Mouse (Mus musculus) heart, embryonic 13.5 days (tissue): ENCODE measurements at regions not wholly inside any gene's neighbourhood (a gene's known extent, or its start where the extent isn't known, plus 50 kb on each side); places are given as distances from the start of the nearest gene placed in this dataset.
"Not testable (repeated sequence)": the region's sequence is repeated elsewhere in the genome, so short reads cannot be mapped to it uniquely, and the experiment has no call there.

Experiments used
- ATAC-seq: fragments of 200-750 bp; cut with Nextera tagmentation; 2 replicates; pipeline ENCODE4 v1.8.0; 2017; ENCODE audit warnings: moderate TSS enrichment; ENCODE audit not compliant: insufficient number of reproducible peaks, low FRiP score, low TSS enrichment; ENCODE audit errors: extremely low read depth
- H3K27ac ChIP-seq: fragments of 300-500 bp; sonication (generic); replicated peaks from 2 replicates; pipeline ENCODE4 v1.5.1; 2015; ENCODE audit warnings: moderate library complexity, mild to moderate bottlenecking, inconsistent platforms
- H3K27me3 ChIP-seq: fragments of 300-500 bp; sonication (generic); replicated peaks from 2 replicates; pipeline ENCODE4 v1.6.1; 2015; ENCODE audit warnings: mild to moderate bottlenecking, inconsistent platforms
- H3K36me3 ChIP-seq: fragments of 300-500 bp; sonication (generic); 2 replicates; pipeline ENCODE4 v1.6.1; 2015; ENCODE audit warnings: mild to moderate bottlenecking, inconsistent platforms
- H3K4me1 ChIP-seq: fragments of 300-500 bp; sonication (generic); 2 replicates; pipeline ENCODE4 v1.6.1; 2015; ENCODE audit warnings: inconsistent platforms
- H3K4me2 ChIP-seq: fragments of 300-500 bp; sonication (generic); 2 replicates; pipeline ENCODE4 v1.6.1; 2015; ENCODE audit warnings: inconsistent platforms, mild to moderate bottlenecking, moderate library complexity
- H3K4me3 ChIP-seq: fragments of 300-500 bp; sonication (generic); 2 replicates; pipeline ENCODE4 v1.5.1; 2015; ENCODE audit warnings: moderate library complexity, mild to moderate bottlenecking, inconsistent platforms
- H3K9ac ChIP-seq: fragments of 300-500 bp; sonication (generic); 2 replicates; pipeline ENCODE4 v1.6.1; 2015; ENCODE audit warnings: inconsistent platforms, mild to moderate bottlenecking, moderate library complexity
- H3K9me3 ChIP-seq: fragments of 300-500 bp; sonication (generic); 2 replicates; pipeline ENCODE4 v1.6.1; 2016; ENCODE audit warnings: inconsistent platforms
- WGBS: fragments of 180-500 bp; shearing (Covaris S2); methylation state at CpG from one replicate; pipeline ENCODE4 v1.1.7; 2015; ENCODE audit warnings: mixed read lengths; 5-methylcytosine and 5-hydroxymethylcytosine counted together

- no peak overlapping the region for H3K4me3 ChIP-seq
- ATAC-seq, result no peak
- no peak overlapping the region for H3K4me2 ChIP-seq
- no peaks in the 10 kb centered on the region for H3K27me3 ChIP-seq
- H3K9ac ChIP-seq, result no peak overlapping the region
- H3K36me3 ChIP-seq, result no peaks in the 10 kb centered on the region
- H3K4me1 ChIP-seq, result 0 out of 2 replicates have a peak, but pooled peaks cover 6% of the 10 kb centered on the region
- no peaks in the 10 kb centered on the region for H3K9me3 ChIP-seq
- 46% methylated on average over 7 of the region's 7 CpGs for WGBS
- H3K27ac ChIP-seq, result no peak overlapping the region
These were observed 297.4 kb downstream of the Samd5 start for GRCm38 (mm10) chr10:9377440-9378101.

DNA sequence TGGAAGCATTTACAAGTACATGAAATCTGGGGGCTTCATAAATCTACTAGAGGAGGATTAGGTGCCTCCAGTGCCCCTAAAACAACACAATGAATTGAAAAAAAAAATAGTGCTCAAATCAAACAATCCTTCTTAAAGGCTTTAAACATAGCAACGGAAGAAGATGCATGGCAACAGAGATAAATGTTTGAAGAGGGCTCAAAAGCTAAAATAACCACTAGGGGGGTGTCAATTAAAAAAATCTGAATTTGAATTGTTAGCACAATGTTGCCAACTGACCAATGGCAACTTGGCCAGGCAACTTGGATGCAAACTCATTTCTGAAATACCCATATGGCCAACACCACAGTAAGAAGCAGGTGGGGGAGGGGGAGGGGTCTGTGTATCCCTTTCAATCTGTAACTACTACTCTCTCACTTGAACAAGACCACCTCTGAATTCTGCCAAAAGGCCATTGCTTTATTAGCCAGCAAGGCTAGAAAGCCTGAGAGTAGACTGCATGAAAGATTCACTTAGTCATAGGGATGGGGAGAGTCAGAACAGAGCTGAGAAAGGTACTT lies 312.6 kb downstream of the Samd5 start:
- Histone ChIP-seq H3K9me3 (no peaks in the 10 kb centered on the region), H3K9ac (no peak overlapping the region), H3K4me3 (no peak overlapping the region), H3K4me2 (no peak overlapping the region), H3K4me1 (no peaks in the 10 kb centered on the region), H3K27me3 (no peaks in the 10 kb centered on the region), H3K27ac (no peak overlapping the region), H3K36me3 (no peaks in the 10 kb centered on the region)
- no peak for ATAC-seq
- WGBS, result 69% methylated on average over 1 of the region's 1 CpGs

DNA sequence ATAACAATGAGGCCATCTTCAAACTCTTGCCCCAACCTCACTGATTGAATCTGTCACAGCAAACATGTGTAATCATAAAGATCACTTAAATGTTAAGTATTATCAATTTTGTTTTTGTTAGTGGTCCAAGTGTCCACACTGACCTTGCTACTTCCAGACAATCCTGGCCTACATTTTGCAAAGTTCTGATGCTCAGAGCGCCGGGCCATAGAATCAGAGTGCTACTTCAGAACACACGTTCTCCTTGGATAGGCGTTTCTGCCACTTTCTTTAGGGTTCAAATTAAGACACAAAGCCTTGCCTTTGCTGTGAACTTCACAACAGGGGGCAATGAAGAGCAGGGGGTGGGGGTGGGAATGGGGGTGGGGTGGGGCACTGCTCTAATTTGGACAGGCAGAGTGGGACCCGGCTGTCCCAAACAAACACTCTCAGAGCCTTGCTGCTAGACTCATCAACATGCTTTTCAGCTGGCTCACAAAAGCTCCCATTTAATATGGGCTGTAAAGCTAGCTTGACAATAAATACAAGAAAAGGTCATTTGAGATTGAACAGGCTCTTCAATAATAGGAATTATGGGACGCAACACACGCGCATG lies 336.7 kb downstream of the Samd5 start:
- ATAC-seq, result no peak
- no peak overlapping the region for H3K9ac ChIP-seq
- no peaks in the 10 kb centered on the region for H3K9me3 ChIP-seq
- H3K27ac ChIP-seq, result no peak overlapping the region
- H3K4me3 ChIP-seq, result no peak overlapping the region
- H3K27me3 ChIP-seq, result no peaks in the 10 kb centered on the region
- H3K4me2 ChIP-seq, result no peak overlapping the region
- WGBS, result 84% methylated on average over 8 of the region's 8 CpGs
- no peaks in the 10 kb centered on the region for H3K36me3 ChIP-seq
- no peaks in the 10 kb centered on the region for H3K4me1 ChIP-seq

- no peak overlapping the region for H3K4me3 ChIP-seq
- no peaks in the 10 kb centered on the region for H3K4me1 ChIP-seq
- 65% methylated on average over 10 of the region's 10 CpGs for WGBS
- no peak overlapping the region for H3K9ac ChIP-seq
- no peak overlapping the region for H3K27ac ChIP-seq
- H3K9me3 ChIP-seq, result no peaks in the 10 kb centered on the region
- no peaks in the 10 kb centered on the region for H3K36me3 ChIP-seq
- ATAC-seq, result no peak
- no peaks in the 10 kb centered on the region for H3K27me3 ChIP-seq
- no peak overlapping the region for H3K4me2 ChIP-seq
These were observed 340.7 kb downstream of the Samd5 start for GRCm38 (mm10) chr10:9334245-9334845.

- Histone ChIP-seq H3K4me1 (no peaks in the 10 kb centered on the region), H3K9me3 (no peaks in the 10 kb centered on the region), H3K4me3 (no peak overlapping the region), H3K4me2 (no peak overlapping the region), H3K27me3 (no peaks in the 10 kb centered on the region), H3K9ac (no peak overlapping the region), H3K27ac (no peak overlapping the region), H3K36me3 (no peaks in the 10 kb centered on the region)
- 48% methylated on average over 3 of the region's 3 CpGs for WGBS
- ATAC-seq, result no peak
These were observed 343.3 kb downstream of the Samd5 start for GRCm38 (mm10) chr10:9331694-9332093.

DNA sequence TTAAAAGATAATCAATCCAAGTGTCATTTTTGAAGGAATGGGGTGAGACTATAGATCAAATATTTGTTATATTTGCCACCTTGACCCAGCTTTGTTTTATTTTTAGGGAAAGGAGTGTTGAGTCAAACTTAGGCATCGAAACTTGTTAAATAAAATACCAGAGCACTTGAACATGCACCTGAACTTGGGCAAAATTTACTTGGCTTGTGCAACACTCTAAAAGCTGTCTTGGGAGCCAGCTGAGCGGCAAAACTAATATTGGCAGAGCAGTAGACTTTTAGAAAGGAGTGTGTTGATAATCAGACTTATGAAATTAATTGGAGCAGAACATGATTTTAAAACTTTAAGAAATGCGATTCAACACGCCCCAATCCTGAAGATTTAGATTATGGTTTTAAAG lies 346.7 kb downstream of the Samd5 start:
- Histone ChIP-seq H3K4me2 (no peak overlapping the region), H3K4me3 (no peak overlapping the region), H3K36me3 (no peaks in the 10 kb centered on the region), H3K9ac (no peak overlapping the region), H3K9me3 (no peaks in the 10 kb centered on the region), H3K27ac (no peak overlapping the region), H3K27me3 (no peaks in the 10 kb centered on the region), H3K4me1 (no peaks in the 10 kb centered on the region)
- 78% methylated on average over 4 of the region's 4 CpGs for WGBS
- ATAC-seq, result no peak

- ATAC-seq, H3K4me3 ChIP-seq, H3K9ac ChIP-seq, H3K27me3 ChIP-seq, H3K9me3 ChIP-seq, H3K27ac ChIP-seq, H3K4me2 ChIP-seq, H3K36me3 ChIP-seq, H3K4me1 ChIP-seq: not testable (repeated sequence)
- WGBS, result 79% methylated on average over 4 of the region's 4 CpGs
These were observed 347.1 kb downstream of the Samd5 start for GRCm38 (mm10) chr10:9327881-9328280.

GRCm38 (mm10) chr10:9312326-9312725 lies 362.7 kb downstream of the Samd5 start:
- ATAC-seq, result no peak
- Histone ChIP-seq H3K27ac (no peak overlapping the region), H3K9me3 (no peaks in the 10 kb centered on the region), H3K4me1 (peaks cover 5% of the 10 kb centered on the region), H3K4me3 (no peak overlapping the region), H3K9ac (no peak overlapping the region), H3K27me3 (no peaks in the 10 kb centered on the region), H3K4me2 (no peak overlapping the region), H3K36me3 (no peaks in the 10 kb centered on the region)
- 76% methylated on average over 6 of the region's 6 CpGs for WGBS

GRCm38 (mm10) chr10:9310346-9310745 lies 364.7 kb downstream of the Samd5 start:
- Histone ChIP-seq H3K4me1 (peaks cover 5% of the 10 kb centered on the region), H3K9me3 (no peaks in the 10 kb centered on the region), H3K9ac (no peak overlapping the region), H3K36me3 (no peaks in the 10 kb centered on the region), H3K27me3 (no peaks in the 10 kb centered on the region), H3K27ac (no peak overlapping the region), H3K4me2 (no peak overlapping the region), H3K4me3 (no peak overlapping the region)
- ATAC-seq, result no peak
- 72% methylated on average over 5 of the region's 5 CpGs for WGBS

DNA sequence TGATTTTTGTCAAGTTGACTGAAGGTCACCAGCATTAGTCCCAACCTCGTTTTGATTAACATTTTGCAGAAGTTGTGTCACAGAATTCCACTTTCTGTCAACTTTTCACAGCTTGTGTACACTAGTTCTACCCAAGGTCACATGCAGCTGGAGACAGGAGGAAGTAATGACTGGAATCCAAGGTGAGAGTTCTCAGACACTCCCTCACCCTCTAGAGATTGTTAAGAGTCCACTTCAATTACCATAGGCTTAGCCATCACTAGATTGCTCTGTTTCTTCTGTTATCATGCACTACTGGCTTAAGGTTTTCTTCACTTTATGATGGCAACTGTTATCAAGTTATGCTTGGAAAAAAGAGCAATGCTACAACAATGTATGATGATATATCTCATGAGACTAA lies 379.0 kb downstream of the Samd5 start:
- H3K9ac ChIP-seq, result no peak overlapping the region
- no peaks in the 10 kb centered on the region for H3K36me3 ChIP-seq
- no peak overlapping the region for H3K27ac ChIP-seq
- H3K4me1 ChIP-seq, result peaks cover 4% of the 10 kb centered on the region; the same call in 1 of the 2 replicates
- H3K9me3 ChIP-seq, result no peaks in the 10 kb centered on the region
- H3K27me3 ChIP-seq, result no peaks in the 10 kb centered on the region
- no peak overlapping the region for H3K4me2 ChIP-seq
- no peak overlapping the region for H3K4me3 ChIP-seq
- no peak for ATAC-seq
- WGBS, result 43% methylated on average over 1 of the region's 1 CpGs

GRCm38 (mm10) chr10:9295269-9295668 lies 379.7 kb downstream of the Samd5 start:
- H3K4me2 ChIP-seq, result no peak overlapping the region
- ATAC-seq, result no peak
- no peak overlapping the region for H3K9ac ChIP-seq
- H3K9me3 ChIP-seq, result no peaks in the 10 kb centered on the region
- H3K4me1 ChIP-seq, result peaks cover 4% of the 10 kb centered on the region; the same call in 1 of the 2 replicates
- H3K4me3 ChIP-seq, result no peak overlapping the region
- H3K36me3 ChIP-seq, result no peaks in the 10 kb centered on the region
- no peaks in the 10 kb centered on the region for H3K27me3 ChIP-seq
- H3K27ac ChIP-seq, result no peak overlapping the region
- 69% methylated on average over 1 of the region's 1 CpGs for WGBS
